Comparison of ENCODE assay signal across 27 mouse cellular contexts in genomic region chr4:48913301-48913700, GRCm38 (mm10).
"Had no signal": no experiment of that assay in that cellular context is flagged by ENCODE, and none has a peak within 500 bp of the region (broad histone marks: within the 10 kb centered on the region; RNA-seq: fewer than 3 reads in every experiment).

No protein-coding gene starts in this region.

- H3K27me3 ChIP-seq: embryonic facial prominence, embryonic 12.5 days; embryonic facial prominence, embryonic 13.5 days; embryonic facial prominence, embryonic 15.5 days; forebrain, embryonic 12.5 days; forebrain, embryonic 13.5 days; forebrain, embryonic 15.5 days had no signal

- H3K9ac ChIP-seq: embryonic facial prominence, embryonic 12.5 days; embryonic facial prominence, embryonic 13.5 days; embryonic facial prominence, embryonic 15.5 days; forebrain, embryonic 12.5 days; forebrain, embryonic 13.5 days; forebrain, embryonic 15.5 days; forebrain, postnatal 0 days had no signal

- H3K9me3 ChIP-seq: embryonic facial prominence, embryonic 12.5 days; embryonic facial prominence, embryonic 13.5 days; embryonic facial prominence, embryonic 15.5 days; forebrain, embryonic 10.5 days; forebrain, embryonic 12.5 days; forebrain, embryonic 13.5 days; forebrain, embryonic 15.5 days; heart, embryonic 10.5 days had no signal

- ATAC-seq: forebrain, embryonic 13.5 days; forebrain, embryonic 14.5 days; forebrain, embryonic 15.5 days; forebrain, embryonic 16.5 days; forebrain, postnatal 0 days had no signal

- DNase-seq: cerebellum, adult 9-10 months; cerebellum, adult 9-11 months; cerebellum, postnatal 10 days; cerebellum, postnatal 14 days; cerebellum, postnatal 25 days; cerebellum, postnatal 36 days; embryo, embryonic 11 days; forebrain, postnatal 0 days; gastrocnemius, adult 2 months; gastrocnemius, postnatal 10 days; gastrocnemius, postnatal 14 days; gastrocnemius, postnatal 25 days; gastrocnemius, postnatal 36 days; heart, adult 11 months; heart, adult 18-20 months; heart, adult 2 months had no signal

- H3K27ac ChIP-seq: embryonic facial prominence, embryonic 12.5 days; embryonic facial prominence, embryonic 13.5 days; embryonic facial prominence, embryonic 15.5 days; forebrain, embryonic 10.5 days; forebrain, embryonic 12.5 days; forebrain, embryonic 13.5 days; forebrain, embryonic 15.5 days; gastrocnemius, adult 2 months; heart, adult 2 months; heart, embryonic 10.5 days had no signal

- H3K4me1 ChIP-seq: embryonic facial prominence, embryonic 12.5 days; embryonic facial prominence, embryonic 13.5 days; embryonic facial prominence, embryonic 15.5 days; forebrain, embryonic 10.5 days; forebrain, embryonic 12.5 days; forebrain, embryonic 13.5 days; forebrain, embryonic 15.5 days; heart, embryonic 10.5 days had no signal

- H3K4me2 ChIP-seq: embryonic facial prominence, embryonic 12.5 days; embryonic facial prominence, embryonic 13.5 days; embryonic facial prominence, embryonic 15.5 days; forebrain, embryonic 12.5 days; forebrain, embryonic 13.5 days; forebrain, embryonic 15.5 days had no signal

- H3K4me3 ChIP-seq: embryonic facial prominence, embryonic 12.5 days; embryonic facial prominence, embryonic 13.5 days; embryonic facial prominence, embryonic 15.5 days; erythroblast, embryonic 14.5 days; forebrain, embryonic 10.5 days; forebrain, embryonic 12.5 days; forebrain, embryonic 13.5 days; forebrain, embryonic 15.5 days; gastrocnemius, adult 2 months; heart, adult 2 months; heart, embryonic 10.5 days had no signal

- H3K36me3 ChIP-seq: embryonic facial prominence, embryonic 12.5 days; embryonic facial prominence, embryonic 13.5 days; embryonic facial prominence, embryonic 15.5 days; forebrain, embryonic 10.5 days; forebrain, embryonic 12.5 days; forebrain, embryonic 15.5 days; heart, embryonic 10.5 days had no signal
